Mouse (Mus musculus): ENCODE results near the gene Abat. TPM values are rescaled to one million over a fixed set of nuclear protein-coding genes. Genes with fewer than 3 reads are reported as not detected.
A peak's percentile ranks its signal among the peaks of the same experiment; 100 is the strongest.

Gene Abat
- polyA plus RNA-seq (2012; fragmentation: generic; extraction: Trizol), result 0.05 TPM
- long read RNA-seq, experiment 1, result 0 reads
- long read RNA-seq, experiment 2, result 0 reads

DNA sequence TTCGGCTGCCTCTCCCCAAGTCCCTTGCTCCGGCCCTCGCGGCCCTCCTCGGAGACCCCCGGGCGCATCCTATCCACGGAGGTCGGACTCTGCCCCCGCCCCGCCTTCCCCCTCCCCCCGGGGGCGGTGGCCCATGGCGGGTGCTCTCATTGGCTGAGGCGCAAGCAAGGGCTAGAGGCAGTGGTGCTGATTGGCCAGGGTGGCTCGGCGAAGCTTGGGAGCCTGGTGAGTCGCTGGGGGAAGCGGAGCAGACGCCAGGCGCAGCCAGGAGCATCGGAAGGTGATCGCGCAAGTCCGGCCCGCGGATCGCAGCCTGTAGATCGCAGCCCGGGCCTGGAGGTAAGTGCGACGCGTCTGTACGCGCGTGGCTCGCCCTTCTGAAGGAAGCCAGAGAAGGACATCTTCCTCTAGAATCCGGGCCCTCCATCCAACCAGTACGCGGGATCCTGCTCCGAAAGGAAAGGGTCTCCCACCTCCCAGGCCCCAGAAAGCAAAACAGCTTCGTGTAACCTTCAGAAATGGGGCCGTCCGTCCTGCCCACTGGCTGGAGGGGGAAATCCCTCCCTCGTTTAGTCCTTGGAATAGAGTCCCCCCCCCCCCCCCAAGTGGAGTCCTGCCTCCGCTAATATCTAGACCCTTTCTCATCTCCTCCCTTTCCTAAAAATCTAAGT, at the start of gene Abat:
Abat (plus strand) TSS at position 194 of the 671 bp plus-strand sequence.
- Histone ChIP-seq H3K79me2 (ENCODE audit: control insufficient read depth, insufficient read depth) (no peaks in the 10 kb centered on the region), H3ac (ENCODE audit: control insufficient read depth, insufficient read length, low read depth) (no peak within 1 kb of the TSS), H3K36me3 (ENCODE audit: control insufficient read depth, insufficient read depth) (no peaks in the 10 kb centered on the region), H3K79me3 (ENCODE audit: low read depth) (no peaks in the 10 kb centered on the region), H3K27me3 (ENCODE audit: control insufficient read depth, insufficient read depth, insufficient read length) (peaks cover 16% of the 10 kb centered on the region), H3K4me3 (ENCODE audit: insufficient read depth, poor library complexity, severe bottlenecking) (no peak within 1 kb of the TSS)
- TF ChIP-seq MAX (IDR thresholded peaks at IDR 0.05) (no peak), MYOD1 (IDR thresholded peaks at IDR 0.05; ENCODE audit: control insufficient read depth, insufficient read length, low read depth) (no peak), CTCF (IDR thresholded peaks at IDR 0.05; ENCODE audit: control insufficient read depth, insufficient read depth, insufficient read length) (no peak), USF1 (IDR thresholded peaks at IDR 0.05; ENCODE audit: low read depth) (no peak), MYOG (IDR thresholded peaks at IDR 0.05; ENCODE audit: control insufficient read depth, extremely low read depth, insufficient read length) (no peak), FOSL1 (IDR thresholded peaks at IDR 0.05; ENCODE audit: insufficient read depth, low read length, poor library complexity, severe bottlenecking) (no peak), CEBPB (IDR thresholded peaks at IDR 0.05; ENCODE audit: low read depth) (no peak)

DNA sequence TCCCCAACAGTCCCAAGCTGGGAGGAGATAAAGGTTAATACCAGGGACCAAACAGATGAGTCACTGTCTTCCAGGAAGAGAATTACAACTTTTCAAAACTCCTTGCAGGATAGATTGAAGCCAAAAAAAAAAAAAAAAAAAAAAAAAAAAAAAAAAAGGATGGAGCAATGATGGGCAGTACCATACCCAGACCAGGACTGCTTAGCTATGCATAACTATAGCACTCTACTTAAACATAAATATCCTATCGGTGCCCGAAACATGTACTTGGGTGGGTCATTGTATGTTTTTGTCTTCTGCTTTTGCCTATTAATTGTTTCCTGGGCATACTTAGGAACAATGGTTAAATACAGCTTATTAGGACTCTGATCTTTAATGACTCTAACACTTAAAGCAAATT, 43.1 kb upstream of the Abat start:
- H3K36me3 ChIP-seq (ENCODE audit: control insufficient read depth, insufficient read depth), result no peaks in the 10 kb centered on the region
- H3K27me3 ChIP-seq (ENCODE audit: control insufficient read depth, insufficient read depth, insufficient read length), result no peaks in the 10 kb centered on the region
- no peak for TF ChIP-seq MYOG (IDR thresholded peaks at IDR 0.05; ENCODE audit: control insufficient read depth, extremely low read depth, insufficient read length)
- peak overlapping the region; percentile 93 for H3K4me3 ChIP-seq (ENCODE audit: insufficient read depth, poor library complexity, severe bottlenecking)
- H3K79me2 ChIP-seq (ENCODE audit: control insufficient read depth, insufficient read depth), result peaks cover 8% of the 10 kb centered on the region
- H3ac ChIP-seq (ENCODE audit: control insufficient read depth, insufficient read length, low read depth), result no peak overlapping the region
- H3K79me3 ChIP-seq (ENCODE audit: low read depth), result peaks cover 3% of the 10 kb centered on the region

DNA sequence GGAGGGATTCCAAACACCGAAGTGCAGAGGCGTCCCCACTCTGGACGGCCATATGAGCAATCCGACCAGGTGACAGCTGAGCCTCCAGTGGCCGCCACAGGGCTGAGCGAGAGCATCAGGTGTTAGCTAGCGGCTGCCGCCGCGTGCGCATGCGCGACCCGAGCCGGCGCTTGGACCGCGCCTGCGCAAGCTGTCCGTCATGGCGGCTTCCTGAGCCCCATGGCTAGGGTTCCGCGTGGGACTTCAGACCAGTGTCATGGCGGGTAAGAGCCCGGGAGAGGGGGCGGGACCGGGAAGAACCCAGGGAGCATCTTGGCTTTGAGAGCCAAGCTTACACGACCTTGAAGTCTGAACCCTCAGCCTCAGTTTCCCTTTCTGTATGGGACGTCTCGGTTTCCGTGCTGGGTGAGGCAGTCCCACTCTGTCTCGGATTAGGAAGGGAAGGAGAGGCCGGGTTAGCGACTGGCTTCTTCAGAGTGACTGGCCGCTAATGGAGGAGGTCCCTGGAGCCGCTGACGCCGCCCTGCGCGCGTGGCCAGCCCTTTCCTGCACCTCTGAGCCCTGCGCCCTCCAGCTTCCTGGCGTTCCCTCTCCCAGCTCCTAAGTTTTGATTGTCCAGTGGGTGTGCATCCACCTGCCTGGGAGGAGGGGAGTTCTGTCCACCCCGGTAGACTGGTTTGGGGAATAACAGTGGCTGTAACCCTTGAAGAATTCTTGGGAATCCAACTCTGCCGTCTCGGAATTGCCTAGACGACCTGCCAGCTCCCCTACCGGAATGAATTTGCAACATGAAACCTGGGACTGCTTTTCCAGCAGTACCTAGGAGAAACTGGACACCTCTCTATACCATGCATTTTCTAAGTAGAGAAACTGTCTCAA, 42.4 kb upstream of the Abat start, which contains the start of gene Mettl22:
Mettl22 (plus strand) TSS at position 186 of the 879 bp plus-strand sequence.
- peak within 1 kb of the TSS; percentile 93 for H3K4me3 ChIP-seq (ENCODE audit: insufficient read depth, poor library complexity, severe bottlenecking)
- no peaks in the 10 kb centered on the region for H3K36me3 ChIP-seq (ENCODE audit: control insufficient read depth, insufficient read depth)
- TF ChIP-seq MYOG (IDR thresholded peaks at IDR 0.05; ENCODE audit: control insufficient read depth, extremely low read depth, insufficient read length) (no peak), USF1 (IDR thresholded peaks at IDR 0.05; ENCODE audit: low read depth) (no peak), CTCF (IDR thresholded peaks at IDR 0.05; ENCODE audit: control insufficient read depth, insufficient read depth, insufficient read length) (no peak), MYOD1 (IDR thresholded peaks at IDR 0.05; ENCODE audit: control insufficient read depth, insufficient read length, low read depth) (peak; percentile 87), FOSL1 (IDR thresholded peaks at IDR 0.05; ENCODE audit: insufficient read depth, low read length, poor library complexity, severe bottlenecking) (no peak), MAX (IDR thresholded peaks at IDR 0.05) (peak; percentile 77)
- peaks cover 8% of the 10 kb centered on the region for H3K79me2 ChIP-seq (ENCODE audit: control insufficient read depth, insufficient read depth)
- no peaks in the 10 kb centered on the region for H3K27me3 ChIP-seq (ENCODE audit: control insufficient read depth, insufficient read depth, insufficient read length)
- H3ac ChIP-seq (ENCODE audit: control insufficient read depth, insufficient read length, low read depth), result peak within 1 kb of the TSS; percentile 95
- peaks cover 3% of the 10 kb centered on the region for H3K79me3 ChIP-seq (ENCODE audit: low read depth)

DNA sequence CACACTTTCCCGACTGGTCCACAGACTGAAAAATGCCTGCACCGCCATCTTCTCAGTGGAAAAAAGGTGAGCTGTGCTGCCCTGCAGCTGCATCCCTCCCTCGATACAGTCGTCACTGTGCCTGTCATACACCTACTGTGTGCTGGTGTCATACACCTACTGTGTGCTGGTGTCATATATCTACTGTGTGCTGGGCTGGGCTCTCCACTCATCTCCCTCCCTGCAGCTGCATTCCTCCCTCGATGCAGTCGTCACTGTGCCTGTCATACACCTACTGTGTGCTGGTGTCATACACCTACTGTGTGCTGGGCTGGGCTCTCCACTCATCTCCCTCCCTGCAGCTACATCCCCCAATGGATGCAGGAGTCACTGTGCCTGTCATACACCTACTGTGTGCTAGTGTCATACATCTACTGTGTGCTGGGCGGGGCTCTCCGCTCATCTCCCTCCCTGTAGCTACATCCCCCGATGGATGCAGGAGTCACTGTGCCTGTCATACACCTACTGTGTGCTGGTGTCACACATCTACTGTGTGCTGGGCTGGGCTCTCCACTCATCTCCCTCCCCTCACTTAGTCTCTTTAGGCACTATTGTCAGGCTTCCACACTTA, 25.7 kb upstream of the Abat start:
- Histone ChIP-seq H3K27me3 (ENCODE audit: control insufficient read depth, insufficient read depth, insufficient read length) (no peaks in the 10 kb centered on the region), H3K36me3 (ENCODE audit: control insufficient read depth, insufficient read depth) (peaks cover 13% of the 10 kb centered on the region), H3K4me3 (ENCODE audit: insufficient read depth, poor library complexity, severe bottlenecking) (no peak overlapping the region), H3K79me2 (ENCODE audit: control insufficient read depth, insufficient read depth) (no peaks in the 10 kb centered on the region), H3ac (ENCODE audit: control insufficient read depth, insufficient read length, low read depth) (no peak overlapping the region), H3K79me3 (ENCODE audit: low read depth) (no peaks in the 10 kb centered on the region)
- TF ChIP-seq MYOG (IDR thresholded peaks at IDR 0.05; ENCODE audit: control insufficient read depth, extremely low read depth, insufficient read length) (no peak), CTCF (IDR thresholded peaks at IDR 0.05; ENCODE audit: control insufficient read depth, insufficient read depth, insufficient read length) (no peak), USF1 (IDR thresholded peaks at IDR 0.05; ENCODE audit: low read depth) (no peak), MAX (IDR thresholded peaks at IDR 0.05) (no peak), MYOD1 (IDR thresholded peaks at IDR 0.05; ENCODE audit: control insufficient read depth, insufficient read length, low read depth) (no peak), FOSL1 (IDR thresholded peaks at IDR 0.05; ENCODE audit: insufficient read depth, low read length, poor library complexity, severe bottlenecking) (no peak)

DNA sequence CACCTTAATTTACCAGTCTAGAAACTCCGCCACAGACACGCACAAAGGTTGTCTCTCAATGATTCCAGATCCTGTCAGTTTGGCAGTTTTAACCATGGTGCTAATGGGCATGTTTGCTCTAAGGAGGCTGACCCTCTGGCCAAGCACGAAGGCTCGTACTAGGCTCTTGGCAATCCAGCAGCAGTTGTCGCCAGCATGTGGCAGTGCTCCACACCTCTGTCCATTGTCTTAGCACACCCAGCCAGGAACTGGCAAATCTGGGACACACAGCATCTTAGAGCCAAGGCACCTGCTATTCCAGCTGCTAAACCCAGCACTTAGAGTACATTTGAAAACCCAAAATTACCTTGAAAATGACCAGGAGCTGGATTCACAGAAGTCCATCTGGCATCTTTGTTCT, 23.9 kb upstream of the Abat start:
- Histone ChIP-seq H3K79me3 (ENCODE audit: low read depth) (no peaks in the 10 kb centered on the region), H3K79me2 (ENCODE audit: control insufficient read depth, insufficient read depth) (no peaks in the 10 kb centered on the region), H3K27me3 (ENCODE audit: control insufficient read depth, insufficient read depth, insufficient read length) (no peaks in the 10 kb centered on the region), H3K4me3 (ENCODE audit: insufficient read depth, poor library complexity, severe bottlenecking) (no peak overlapping the region), H3K36me3 (ENCODE audit: control insufficient read depth, insufficient read depth) (peaks cover 13% of the 10 kb centered on the region), H3ac (ENCODE audit: control insufficient read depth, insufficient read length, low read depth) (no peak overlapping the region)
- TF ChIP-seq MYOG (IDR thresholded peaks at IDR 0.05; ENCODE audit: control insufficient read depth, extremely low read depth, insufficient read length) (no peak), MYOD1 (IDR thresholded peaks at IDR 0.05; ENCODE audit: control insufficient read depth, insufficient read length, low read depth) (no peak), CEBPB (IDR thresholded peaks at IDR 0.05; ENCODE audit: low read depth) (no peak), MAX (IDR thresholded peaks at IDR 0.05) (no peak), FOSL1 (IDR thresholded peaks at IDR 0.05; ENCODE audit: insufficient read depth, low read length, poor library complexity, severe bottlenecking) (no peak), USF1 (IDR thresholded peaks at IDR 0.05; ENCODE audit: low read depth) (no peak)

All from C2C12 (cell line).